Mouse (Mus musculus) olfactory bulb, adult 2 months (tissue): ENCODE results near the gene Fcrl5.
A peak's percentile ranks its signal among the peaks of the same experiment; 100 is the strongest.

ENCODE experiments used
- CTCF ChIP-seq: fragments of 200-500 bp; IDR thresholded peaks from 2 replicates; pipeline ENCODE4 v1.5.1; 2012; ENCODE audit warnings: low read depth, mild to moderate bottlenecking, low read length, moderate library complexity; ENCODE audit not compliant: insufficient read depth
- POLR2A ChIP-seq: fragments of 200-500 bp; IDR thresholded peaks from 2 replicates; pipeline ENCODE4 v1.6.1; 2012; ENCODE audit warnings: mild to moderate bottlenecking, low read depth, low read length, moderate library complexity; ENCODE audit not compliant: insufficient read depth

DNA sequence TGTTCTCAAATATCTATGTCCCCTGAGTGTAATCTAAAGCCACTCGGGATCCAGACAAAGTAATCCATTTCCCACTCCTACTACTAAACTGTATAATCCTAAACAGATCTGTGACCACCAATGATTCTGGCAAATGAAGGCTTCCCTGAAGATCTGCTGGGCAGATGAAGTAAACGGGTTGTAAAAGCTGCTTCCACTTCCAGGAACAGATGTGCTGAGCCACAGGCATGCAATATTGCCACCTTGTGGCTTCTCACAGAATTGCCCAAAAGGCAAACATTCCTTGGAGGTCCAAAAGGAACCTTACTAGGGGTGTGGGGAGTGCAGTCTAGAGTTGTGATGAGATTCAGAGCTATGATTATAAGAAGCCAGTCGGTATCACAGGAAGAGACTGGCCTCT, 63.5 kb downstream of the Fcrl5 start:
- TF ChIP-seq CTCF, result 0 out of 2 replicates have a peak, but pooled peaks have one; percentile 14
- TF ChIP-seq POLR2A, result no peak
